Mouse (Mus musculus) frontal cortex, adult (tissue): ENCODE measurements around the gene Tex50.
"Not testable (repeated sequence)": the region's sequence is repeated elsewhere in the genome, so short reads cannot be mapped to it uniquely, and the experiment has no call there.

ENCODE experiments used
- ATAC-seq: cut with Nextera tagmentation; 2 replicates; pipeline ENCODE4 v1.9.2; 2017; ENCODE audit warnings: mild to moderate bottlenecking, moderate library complexity, mixed read lengths; ENCODE audit not compliant: low TSS enrichment

The Tex50 gene

DNA sequence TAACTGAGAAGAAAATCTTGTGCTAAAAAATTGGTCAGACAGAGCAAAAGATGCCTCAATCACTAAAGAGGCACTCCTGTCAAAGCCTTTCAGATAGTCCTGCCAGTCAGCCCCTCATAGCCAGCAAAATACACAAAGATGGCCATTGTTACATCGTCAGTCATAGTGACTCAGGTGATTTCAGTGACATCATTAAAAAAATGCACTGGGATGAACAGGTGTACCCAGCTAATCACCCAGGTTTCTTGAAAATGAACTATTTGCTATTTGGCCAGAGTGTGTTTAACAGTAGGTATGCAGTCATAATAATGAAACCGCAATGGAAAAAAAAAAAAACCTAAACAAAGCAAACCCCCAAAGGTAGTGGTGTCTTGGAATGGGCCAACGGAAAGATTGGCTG lies at the start of gene Tex50:
Gene Tex50 (minus strand): TSS at position 101 of the 400 bp plus-strand sequence.
- ATAC-seq, result no peak

GRCm38 (mm10) chr1:161199856-161200255 lies 40.7 kb upstream of the Tex50 start:
- no peak for ATAC-seq

GRCm38 (mm10) chr1:161196364-161196763 lies 37.2 kb upstream of the Tex50 start:
- not testable (repeated sequence) for ATAC-seq

DNA sequence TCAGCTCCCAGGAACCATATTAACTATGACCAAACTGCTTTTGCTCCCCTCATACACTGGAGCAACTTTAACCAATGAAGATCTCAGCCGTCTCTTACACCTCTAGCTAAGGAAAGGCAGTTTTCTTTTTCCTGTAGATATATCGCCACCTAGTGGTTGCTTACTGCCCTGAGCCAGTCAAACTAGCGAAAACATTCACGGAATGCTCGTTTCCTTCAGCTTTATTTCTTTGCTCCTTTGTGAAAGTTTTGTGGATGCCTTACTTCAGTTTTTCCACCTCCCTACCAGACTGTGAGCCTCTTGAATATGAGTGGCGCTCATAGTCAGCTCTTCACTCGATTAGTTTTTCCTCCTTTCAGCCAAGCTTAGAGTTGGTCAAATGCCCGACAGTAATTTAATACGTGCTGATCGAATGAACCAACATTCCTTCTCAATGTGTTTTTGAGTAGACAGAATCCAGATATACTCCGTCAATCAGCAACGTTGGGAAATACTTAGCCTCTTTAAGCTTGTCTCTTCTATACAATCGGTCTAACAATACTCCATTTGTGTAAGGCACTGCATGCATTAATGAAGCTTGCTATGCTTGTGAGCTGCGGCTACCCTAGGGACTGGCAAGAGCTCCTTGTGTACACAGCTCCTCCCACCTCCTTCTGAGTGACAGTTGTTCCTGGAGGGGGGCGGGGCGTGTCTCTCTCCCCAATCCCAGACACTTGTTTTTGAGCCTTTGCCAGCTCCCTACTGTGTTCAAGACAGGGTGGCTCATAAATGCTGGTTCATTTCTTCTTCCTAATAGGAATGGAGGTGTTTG lies 36.6 kb upstream of the Tex50 start:
- peak; percentile 90 for ATAC-seq

DNA sequence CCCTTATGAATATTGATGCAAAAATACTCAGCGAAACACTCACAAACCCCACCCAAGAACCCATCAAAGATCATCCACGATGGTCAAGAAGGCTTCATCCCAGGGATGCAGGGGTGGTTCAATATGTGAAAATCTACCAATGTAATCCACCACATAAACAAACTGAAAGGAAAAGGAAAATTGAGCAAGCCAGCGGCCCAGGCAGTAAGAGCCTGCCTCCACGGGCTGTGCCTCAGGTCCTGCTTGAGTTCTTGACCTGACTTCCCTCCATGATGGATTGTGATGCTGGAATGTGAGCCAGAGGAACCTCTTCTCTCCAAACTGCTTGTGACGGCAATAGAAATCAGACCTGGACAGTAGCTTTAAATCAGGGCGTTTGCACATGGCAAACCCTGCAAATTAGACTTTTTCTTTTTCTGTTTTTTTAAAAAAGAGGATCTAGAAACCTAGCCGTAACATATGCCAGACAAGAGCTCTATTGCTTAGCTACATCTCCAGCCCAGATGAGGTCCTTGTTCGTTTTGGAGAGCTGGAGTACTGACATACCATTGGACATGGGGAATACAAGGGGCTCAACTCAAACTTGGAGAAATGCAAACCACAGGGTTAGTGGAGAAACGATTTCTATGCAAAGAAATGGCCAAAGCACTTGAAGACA lies 31.3 kb upstream of the Tex50 start:
- ATAC-seq, result no peak

GRCm38 (mm10) chr1:161185431-161185830 lies 26.3 kb upstream of the Tex50 start:
- no peak for ATAC-seq

GRCm38 (mm10) chr1:161183677-161184076 lies 24.6 kb upstream of the Tex50 start:
- ATAC-seq, result no peak

GRCm38 (mm10) chr1:161182386-161182785 lies 23.3 kb upstream of the Tex50 start:
- ATAC-seq, result no peak

- peak; percentile 69 for ATAC-seq
Observed at GRCm38 (mm10) chr1:161180674-161181073, 21.6 kb upstream of the Tex50 start.

- peak; percentile 99 for ATAC-seq
Observed at GRCm38 (mm10) chr1:161170651-161171050, 11.5 kb upstream of the Tex50 start.

- no peak for ATAC-seq
Observed at GRCm38 (mm10) chr1:161160266-161160665, 1.2 kb upstream of the Tex50 start.

GRCm38 (mm10) chr1:161156546-161156945 lies 2.6 kb downstream of the Tex50 start:
- no peak for ATAC-seq

DNA sequence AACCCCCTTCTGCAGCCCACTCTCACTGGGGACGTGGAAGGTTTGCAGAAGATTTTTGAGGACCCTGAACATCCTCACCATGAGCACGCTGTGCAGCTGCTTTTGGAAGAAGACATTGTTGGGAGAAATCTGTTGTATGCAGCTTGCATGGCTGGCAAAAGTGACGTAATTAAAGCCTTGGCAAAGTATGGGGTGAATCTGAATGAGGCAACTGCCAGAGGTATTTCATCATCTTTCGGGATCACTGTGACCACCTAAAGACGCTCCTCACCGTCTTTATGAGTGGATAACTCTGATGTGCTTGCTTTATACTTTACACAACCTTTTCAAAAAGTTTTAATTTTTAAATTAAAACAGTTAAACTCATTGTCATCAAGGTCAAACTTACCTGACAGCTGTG lies 8.0 kb downstream of the Tex50 start:
- ATAC-seq, result no peak

GRCm38 (mm10) chr1:161147888-161148287 lies 11.2 kb downstream of the Tex50 start:
- no peak for ATAC-seq

GRCm38 (mm10) chr1:161145611-161146010 lies 13.5 kb downstream of the Tex50 start:
- not testable (repeated sequence) for ATAC-seq

DNA sequence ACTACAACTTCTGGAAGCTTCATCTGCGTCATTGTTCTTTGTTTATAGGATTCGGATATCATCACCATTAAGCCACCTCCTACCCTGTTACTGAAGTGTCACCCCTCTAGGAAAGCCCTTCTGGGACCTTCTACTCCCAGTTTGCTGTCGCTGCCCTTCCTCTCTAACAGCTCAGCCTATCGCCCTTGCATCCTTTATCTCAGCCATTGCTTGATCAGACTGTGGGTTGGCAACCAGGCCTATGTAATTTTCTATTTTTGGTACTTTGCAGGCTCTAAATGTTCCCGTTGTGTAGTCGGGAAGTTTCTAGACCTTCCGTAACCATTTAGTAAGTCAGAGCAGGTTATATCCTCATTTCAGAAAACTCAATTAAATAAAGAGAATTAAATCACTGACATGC lies 15.9 kb downstream of the Tex50 start:
- peak; percentile 73 for ATAC-seq

- peak; percentile 97 for ATAC-seq
Observed at GRCm38 (mm10) chr1:161142531-161143159, 16.5 kb downstream of the Tex50 start, which contains the start of gene Ankrd45. Gene Ankrd45 (plus strand): TSS chr1:161142691.

GRCm38 (mm10) chr1:161140026-161140762 lies 18.9 kb downstream of the Tex50 start:
- no peak for ATAC-seq

DNA sequence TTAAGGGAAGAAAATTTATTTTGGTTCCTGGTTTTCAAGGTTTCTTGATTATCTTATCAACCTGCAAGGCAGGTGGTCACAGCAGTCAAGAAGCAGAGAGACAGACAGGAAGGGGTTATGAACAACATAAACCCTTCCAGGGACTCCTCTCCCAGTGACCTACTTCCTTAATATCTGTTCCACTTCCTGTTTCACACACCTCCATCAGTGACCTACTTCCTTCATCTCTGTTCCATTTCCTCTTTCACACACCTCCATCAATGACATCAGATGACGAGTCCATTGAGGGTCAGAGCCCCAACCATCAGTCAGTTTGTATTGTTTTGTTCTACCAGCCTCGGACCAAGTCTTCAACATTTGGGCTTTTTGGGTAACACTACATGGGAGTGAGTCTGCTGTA lies 19.6 kb downstream of the Tex50 start:
- no peak for ATAC-seq

- ATAC-seq, result peak; percentile 98
Observed at GRCm38 (mm10) chr1:161130726-161131664, 28.1 kb downstream of the Tex50 start, which contains the start of gene Klhl20. Gene Klhl20 (minus strand): TSS chr1:161131511.

DNA sequence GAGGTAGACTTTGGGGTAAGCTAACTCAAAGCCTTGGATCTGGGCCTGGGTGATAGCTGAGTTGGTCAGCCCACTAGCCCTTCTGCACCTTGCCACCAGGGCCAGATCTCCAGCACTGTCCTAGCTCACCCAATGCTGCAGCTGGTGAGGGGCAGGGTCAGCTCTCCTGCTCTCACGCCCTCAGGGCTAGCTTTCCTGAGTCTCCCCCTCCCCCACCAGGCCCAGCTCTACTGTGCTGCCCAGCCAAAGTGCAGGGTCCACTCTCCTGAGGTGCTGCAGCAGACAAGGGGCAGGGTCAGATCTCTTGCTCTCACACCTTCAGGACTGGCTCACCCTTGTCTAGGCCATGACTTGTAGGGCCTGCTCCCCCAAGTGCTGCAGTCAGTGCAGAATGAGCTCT lies 32.7 kb downstream of the Tex50 start:
- no peak for ATAC-seq
